ENCODE assay signal across 8 mouse cellular contexts in the genomic region with DNA sequence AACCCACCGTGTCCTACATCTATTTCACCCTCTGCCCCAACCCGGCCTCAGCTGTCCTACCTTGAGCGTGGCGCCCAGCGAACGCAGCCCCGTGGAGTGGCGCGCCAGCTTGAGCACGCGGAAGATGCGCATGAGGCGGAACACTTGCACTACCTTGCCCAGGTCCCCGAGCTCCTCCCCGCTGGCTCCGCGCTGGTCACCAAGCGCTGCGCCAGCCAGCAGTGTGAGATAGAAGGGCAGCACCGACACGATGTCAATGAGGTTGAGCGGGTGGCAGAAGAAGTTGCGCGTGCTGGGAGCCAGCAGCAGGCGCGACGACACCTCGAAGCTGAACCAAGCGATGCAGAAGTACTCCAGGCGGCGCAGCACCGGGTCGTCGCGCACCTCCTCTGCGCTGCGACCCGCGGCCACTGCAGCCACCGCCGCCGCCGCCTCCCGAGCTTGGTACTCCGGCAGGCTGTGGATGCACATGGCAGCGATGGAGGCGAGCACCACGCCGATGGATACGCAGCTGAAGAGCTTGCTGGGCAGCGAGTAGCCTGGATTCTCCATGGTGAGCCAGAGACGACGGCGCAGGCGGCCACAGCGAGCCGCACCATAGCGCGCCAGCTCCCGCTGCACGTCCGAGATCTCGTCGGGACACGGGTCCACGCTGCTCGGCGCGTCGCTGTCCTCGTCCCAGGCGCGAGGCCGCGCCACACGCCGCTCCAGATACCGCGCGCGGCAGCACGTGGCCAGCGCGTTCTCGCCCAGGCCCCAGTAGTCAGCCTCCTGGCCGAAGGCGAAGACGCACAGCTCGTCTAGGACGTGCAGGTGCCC. TPM values are rescaled to one million over a fixed set of nuclear protein-coding genes. Genes with fewer than 3 reads are reported as not detected.
DNase-seq lines count a peak whose midpoint lies in the region; ATAC-seq lines count a peak whose summit lies in the region.

No protein-coding gene starts in this region.

- H3K4me1 ChIP-seq in kidney, embryonic 16.5 days (ENCODE audit: insufficient read depth, low read length), result peaks cover 15% of the 10 kb centered on the region
- peaks cover 29% of the 10 kb centered on the region for H3K4me1 ChIP-seq in hindbrain, embryonic 13.5 days (replicated peaks)
- peaks cover 12% of the 10 kb centered on the region for H3K4me1 ChIP-seq in midbrain, embryonic 16.5 days (ENCODE audit: control insufficient read depth, insufficient read depth, low read length)

- no peaks in the 10 kb centered on the region for H3K9me3 ChIP-seq in kidney, embryonic 16.5 days (ENCODE audit: low read length)
- no peaks in the 10 kb centered on the region for H3K9me3 ChIP-seq in hindbrain, embryonic 13.5 days
- H3K9me3 ChIP-seq in midbrain, embryonic 16.5 days (replicated peaks; ENCODE audit: control insufficient read depth, low read length, poor library complexity, severe bottlenecking), result no peaks in the 10 kb centered on the region

- DNase-seq in kidney, adult 18-20 months, result no peak
- DNase-seq in brain, embryonic 18.5 days (ENCODE audit: low read depth, low spot score), result peak; percentile 6
- no peak for DNase-seq in spleen, postnatal 36 days (ENCODE audit: low spot score in 2 of 2)
- DNase-seq in cerebellum, postnatal 36 days, result no peak
- no peak for DNase-seq in left cerebral cortex, adult 18-20 months (ENCODE audit: low spot score in 2 of 2)

- H3K27me3 ChIP-seq in kidney, embryonic 16.5 days (ENCODE audit: insufficient read depth, low read length), result peaks cover 60% of the 10 kb centered on the region
- peaks cover 80% of the 10 kb centered on the region for H3K27me3 ChIP-seq in hindbrain, embryonic 13.5 days
- peaks cover 62% of the 10 kb centered on the region for H3K27me3 ChIP-seq in midbrain, embryonic 16.5 days (ENCODE audit: control insufficient read depth, insufficient read depth, low read depth, low read length)

- no peak overlapping the region for H3K27ac ChIP-seq in kidney, embryonic 16.5 days (ENCODE audit: low read length)
- H3K27ac ChIP-seq in hindbrain, embryonic 13.5 days, result no peak overlapping the region
- no peak overlapping the region for H3K27ac ChIP-seq in midbrain, embryonic 16.5 days (ENCODE audit: low read length)

- peak overlapping the region; percentile 56 for H3K4me2 ChIP-seq in kidney, embryonic 16.5 days (replicated peaks; ENCODE audit: low read depth, low read length)
- peak overlapping the region; percentile 65 for H3K4me2 ChIP-seq in hindbrain, embryonic 13.5 days
- H3K4me2 ChIP-seq in midbrain, embryonic 16.5 days (ENCODE audit: low read length), result peak overlapping the region; percentile 65

- no peak overlapping the region; the same call in 1 of the 2 replicates for H3K9ac ChIP-seq in kidney, embryonic 16.5 days (replicated peaks; ENCODE audit: low read length)
- H3K9ac ChIP-seq in hindbrain, embryonic 13.5 days, result peak overlapping the region; percentile 60
- H3K9ac ChIP-seq in midbrain, embryonic 16.5 days (ENCODE audit: low read depth, low read length), result peak overlapping the region; percentile 57

- no peaks in the 10 kb centered on the region for H3K36me3 ChIP-seq in kidney, embryonic 16.5 days (ENCODE audit: insufficient read depth, low read length)
- H3K36me3 ChIP-seq in hindbrain, embryonic 13.5 days, result no peaks in the 10 kb centered on the region
- H3K36me3 ChIP-seq in midbrain, embryonic 16.5 days (ENCODE audit: control insufficient read depth, insufficient read depth, low read length), result no peaks in the 10 kb centered on the region

- H3K4me3 ChIP-seq in kidney, embryonic 16.5 days (ENCODE audit: low read length), result peak overlapping the region; percentile 34
- peak overlapping the region; percentile 42 for H3K4me3 ChIP-seq in hindbrain, embryonic 13.5 days
- H3K4me3 ChIP-seq in midbrain, embryonic 16.5 days (ENCODE audit: low read depth, low read length), result peak overlapping the region; percentile 44

- 10% methylated on average over 90 of the region's 90 CpGs for WGBS in kidney, embryonic 16.5 days
- 12% methylated on average over 90 of the region's 90 CpGs for WGBS in hindbrain, embryonic 13.5 days
- WGBS in midbrain, embryonic 16.5 days, result 14% methylated on average over 85 of the region's 90 CpGs

- ATAC-seq in kidney, embryonic 16.5 days (ENCODE audit: low FRiP score, low TSS enrichment), result peak; percentile 43; the same call in 1 of the 2 replicates
- ATAC-seq in hindbrain, embryonic 13.5 days (ENCODE audit: low FRiP score), result peak; percentile 59
- ATAC-seq in midbrain, embryonic 16.5 days, result peak; percentile 84

RNA-seq across cellular contexts. Expression of gene Kcns1, which starts 3.0 kb away (rescaled TPM):
- polyA plus RNA-seq in kidney, embryonic 16.5 days (2015; fragmentation: Nextera tagmentation; extraction: Ambion mirVana), result 0.21 and 0.25 TPM in 2 replicates
- 0.17 and 0.41 TPM in 2 replicates for polyA plus RNA-seq in hindbrain, embryonic 13.5 days (2015; fragmentation: Nextera tagmentation; extraction: Ambion mirVana)
- 1.9 and 3.9 TPM in 2 replicates for polyA plus RNA-seq in midbrain, embryonic 16.5 days (2015; fragmentation: Nextera tagmentation; extraction: Ambion mirVana)
- total RNA-seq in left cerebral cortex, adult 18-20 months (2021), result 10 to 100 TPM; 21.8 to 23.2 TPM

RNA-seq across cellular contexts. Expression of gene Wfdc5, which starts 14.6 kb away (rescaled TPM):
- not detected in 2 replicates for polyA plus RNA-seq in kidney, embryonic 16.5 days (2015; fragmentation: Nextera tagmentation; extraction: Ambion mirVana)
- not detected in 2 replicates for polyA plus RNA-seq in hindbrain, embryonic 13.5 days (2015; fragmentation: Nextera tagmentation; extraction: Ambion mirVana)
- not detected in 2 replicates for polyA plus RNA-seq in midbrain, embryonic 16.5 days (2015; fragmentation: Nextera tagmentation; extraction: Ambion mirVana)
- total RNA-seq in left cerebral cortex, adult 18-20 months (2021), result not detected

RNA-seq across cellular contexts. Expression of gene Wfdc12, which starts 22.4 kb away (rescaled TPM):
- not detected in 2 replicates for polyA plus RNA-seq in kidney, embryonic 16.5 days (2015; fragmentation: Nextera tagmentation; extraction: Ambion mirVana)
- not detected in 2 replicates for polyA plus RNA-seq in hindbrain, embryonic 13.5 days (2015; fragmentation: Nextera tagmentation; extraction: Ambion mirVana)
- not detected in 2 replicates for polyA plus RNA-seq in midbrain, embryonic 16.5 days (2015; fragmentation: Nextera tagmentation; extraction: Ambion mirVana)
- total RNA-seq in left cerebral cortex, adult 18-20 months (2021), result not detected

RNA-seq across cellular contexts. Expression of gene Wfdc15a, which starts 32.0 kb away (rescaled TPM):
- not detected in 2 replicates for polyA plus RNA-seq in kidney, embryonic 16.5 days (2015; fragmentation: Nextera tagmentation; extraction: Ambion mirVana)
- not detected in 2 replicates for polyA plus RNA-seq in hindbrain, embryonic 13.5 days (2015; fragmentation: Nextera tagmentation; extraction: Ambion mirVana)
- not detected in 2 replicates for polyA plus RNA-seq in midbrain, embryonic 16.5 days (2015; fragmentation: Nextera tagmentation; extraction: Ambion mirVana)
- not detected for total RNA-seq in left cerebral cortex, adult 18-20 months (2021)

RNA-seq across cellular contexts. Expression of gene Wfdc15b, which starts 53.5 kb away (rescaled TPM):
- 98.1 and 100 TPM in 2 replicates for polyA plus RNA-seq in kidney, embryonic 16.5 days (2015; fragmentation: Nextera tagmentation; extraction: Ambion mirVana)
- polyA plus RNA-seq in hindbrain, embryonic 13.5 days (2015; fragmentation: Nextera tagmentation; extraction: Ambion mirVana), result not detected in 2 replicates
- not detected in 2 replicates for polyA plus RNA-seq in midbrain, embryonic 16.5 days (2015; fragmentation: Nextera tagmentation; extraction: Ambion mirVana)
- total RNA-seq in left cerebral cortex, adult 18-20 months (2021), result not detected
